Mouse (Mus musculus) C2C12 (cell line): ENCODE measurements at regions not wholly inside any gene's neighbourhood (a gene's known extent, or its start where the extent isn't known, plus 50 kb on each side); places are given as distances from the start of the nearest gene placed in this dataset.

Experiments used
- H3K27me3 ChIP-seq: one replicate; pipeline ENCODE4 v1.6.1; 2011; ENCODE audit not compliant: control insufficient read depth, insufficient read depth, insufficient read length
- H3K36me3 ChIP-seq: one replicate; pipeline ENCODE4 v1.6.1; 2011; ENCODE audit not compliant: control insufficient read depth, insufficient read depth
- H3K4me3 ChIP-seq: one replicate; pipeline ENCODE4 v1.5.1; 2011; ENCODE audit warnings: mild to moderate bottlenecking, control low read depth; ENCODE audit not compliant: poor library complexity, insufficient read depth, severe bottlenecking
- H3K79me2 ChIP-seq: one replicate; pipeline ENCODE4 v1.6.1; 2011; ENCODE audit not compliant: control insufficient read depth, insufficient read depth
- H3K79me3 ChIP-seq: one replicate; pipeline ENCODE4 v1.6.1; 2011; ENCODE audit warnings: low read depth, control low read depth
- H3ac ChIP-seq: one replicate; pipeline ENCODE3; 2011; ENCODE audit warnings: low read depth; ENCODE audit not compliant: control insufficient read depth, insufficient read length
- CEBPB ChIP-seq: IDR thresholded peaks from one replicate; pipeline ENCODE4 v1.6.1; 2011; ENCODE audit warnings: low read depth, mild to moderate bottlenecking, control low read depth, moderate library complexity
- CTCF ChIP-seq: IDR thresholded peaks from one replicate; pipeline ENCODE4 v1.5.1; 2011; ENCODE audit not compliant: control insufficient read depth, insufficient read depth, insufficient read length
- FOSL1 ChIP-seq: IDR thresholded peaks from one replicate; pipeline ENCODE4 v1.8.0; 2011; ENCODE audit warnings: mild to moderate bottlenecking, low read length; ENCODE audit not compliant: poor library complexity, insufficient read depth, severe bottlenecking
- MAX ChIP-seq: IDR thresholded peaks from one replicate; pipeline ENCODE4 v1.6.1; 2011; ENCODE audit warnings: mild to moderate bottlenecking, control low read depth
- MYOD1 ChIP-seq: IDR thresholded peaks from one replicate; pipeline ENCODE4 v1.6.1; 2011; ENCODE audit warnings: low read depth; ENCODE audit not compliant: control insufficient read depth, insufficient read length
- MYOG ChIP-seq: IDR thresholded peaks from one replicate; pipeline ENCODE4 v1.6.1; 2011; ENCODE audit not compliant: control insufficient read depth, insufficient read length; ENCODE audit errors: extremely low read depth
- USF1 ChIP-seq: IDR thresholded peaks from one replicate; pipeline ENCODE4 v1.6.1; 2011; ENCODE audit warnings: low read depth, mild to moderate bottlenecking, control low read depth, moderate library complexity

DNA sequence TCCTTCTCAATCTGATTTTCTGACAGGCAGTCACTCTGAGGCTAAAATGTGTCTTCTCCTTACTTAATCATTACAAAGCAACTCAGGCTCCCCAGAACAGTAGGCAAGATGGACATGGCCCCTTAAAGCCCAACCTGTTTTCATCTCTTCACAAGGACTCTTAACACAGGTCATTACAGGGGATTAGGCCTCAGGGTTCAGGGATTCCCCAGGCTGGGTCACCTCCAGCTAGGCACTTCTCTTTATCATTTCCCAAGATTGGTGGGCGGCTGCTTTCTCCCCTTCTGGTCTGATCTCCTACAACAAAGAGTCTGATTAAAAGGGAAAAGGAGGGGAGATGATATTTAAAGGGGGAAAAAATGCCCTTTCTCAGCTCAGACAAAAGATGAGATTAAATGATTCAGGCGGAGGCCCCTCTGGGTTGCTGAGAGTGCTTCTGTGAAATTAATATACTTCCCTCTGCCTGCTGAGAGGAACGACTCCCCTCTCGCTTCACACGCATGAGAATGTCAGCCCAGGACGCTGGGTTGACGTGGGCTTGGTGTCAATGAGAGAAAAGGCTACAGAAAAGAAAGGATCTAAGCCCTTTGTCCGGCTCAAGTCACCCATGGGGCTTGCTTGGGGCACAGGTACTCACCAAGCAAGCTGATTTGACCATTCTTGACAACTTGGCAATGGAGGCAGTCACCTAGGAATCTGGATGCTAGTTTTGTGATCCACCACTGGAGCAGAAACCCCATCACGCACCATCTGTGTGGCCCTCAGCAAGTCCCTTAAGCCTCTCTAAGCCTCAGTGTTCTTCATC lies 152.3 kb downstream of the Gsdmc2 start:
- TF ChIP-seq USF1 (no peak), MYOG (no peak), CTCF (no peak), MAX (no peak), FOSL1 (no peak), CEBPB (no peak), MYOD1 (no peak)
- H3K36me3 ChIP-seq: no peaks in the 10 kb centered on the region
- no peaks in the 10 kb centered on the region for H3K27me3 ChIP-seq
- H3ac ChIP-seq: no peak overlapping the region
- H3K4me3 ChIP-seq: no peak overlapping the region
- no peaks in the 10 kb centered on the region for H3K79me2 ChIP-seq
- H3K79me3 ChIP-seq: no peaks in the 10 kb centered on the region

- H3K4me3 ChIP-seq: no peak overlapping the region
- H3K36me3 ChIP-seq: no peaks in the 10 kb centered on the region
- no peaks in the 10 kb centered on the region for H3K79me3 ChIP-seq
- H3K79me2 ChIP-seq: no peaks in the 10 kb centered on the region
- TF ChIP-seq USF1 (no peak), MYOG (no peak), FOSL1 (no peak), CEBPB (no peak), MAX (no peak), CTCF (no peak), MYOD1 (no peak)
- no peak overlapping the region for H3ac ChIP-seq
- H3K27me3 ChIP-seq: no peaks in the 10 kb centered on the region
Measured at GRCm38 (mm10) chr15:63689788-63690575, 155.0 kb downstream of the Gsdmc2 start.

- no peaks in the 10 kb centered on the region for H3K27me3 ChIP-seq
- no peak for TF ChIP-seq MAX
- TF ChIP-seq CEBPB: no peak
- TF ChIP-seq CTCF: no peak
- TF ChIP-seq FOSL1: no peak
- no peak for TF ChIP-seq USF1
- TF ChIP-seq MYOD1: no peak
- TF ChIP-seq MYOG: no peak
Measured at GRCm38 (mm10) chr15:63687852-63688251, 157.1 kb downstream of the Gsdmc2 start.

DNA sequence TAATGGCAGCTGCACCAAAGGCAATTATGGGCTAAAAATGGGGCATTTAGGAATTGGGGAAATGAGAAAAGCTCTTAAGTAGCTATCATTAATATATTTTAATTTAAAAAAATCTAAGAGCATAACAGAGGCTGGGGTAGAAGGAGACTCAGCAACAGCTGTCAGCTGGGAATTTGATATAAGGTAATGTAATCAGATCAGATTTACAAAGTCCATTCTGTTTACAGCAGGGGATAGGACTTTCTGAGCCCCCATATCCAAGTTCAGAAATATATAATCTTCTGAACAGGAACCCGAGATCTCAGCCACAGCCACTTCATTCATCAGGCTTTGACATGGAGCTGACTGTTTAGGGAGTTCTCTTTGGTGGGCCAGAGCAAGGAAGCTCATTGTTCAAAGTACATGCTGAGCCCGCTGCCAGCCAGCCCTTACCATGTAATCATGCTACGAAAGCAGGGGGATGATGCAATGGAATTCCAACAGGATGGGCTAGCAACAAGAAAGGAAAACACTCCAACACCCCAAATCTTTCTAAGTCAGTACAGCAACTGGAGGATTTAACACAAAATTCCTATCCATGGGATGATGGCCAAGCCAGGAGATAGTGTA lies 157.9 kb downstream of the Gsdmc2 start:
- no peak overlapping the region for H3ac ChIP-seq
- no peaks in the 10 kb centered on the region for H3K79me3 ChIP-seq
- no peaks in the 10 kb centered on the region for H3K36me3 ChIP-seq
- H3K27me3 ChIP-seq: no peaks in the 10 kb centered on the region
- H3K4me3 ChIP-seq: no peak overlapping the region
- H3K79me2 ChIP-seq: no peaks in the 10 kb centered on the region
- TF ChIP-seq USF1: no peak
- TF ChIP-seq CTCF: no peak
- TF ChIP-seq FOSL1: no peak
- TF ChIP-seq CEBPB: no peak

More at GRCm38 (mm10) chr15:63687852-63688251, 157.1 kb downstream of the Gsdmc2 start:
- Histone ChIP-seq H3K36me3 (no peaks in the 10 kb centered on the region), H3K79me2 (no peaks in the 10 kb centered on the region), H3K4me3 (no peak overlapping the region), H3ac (no peak overlapping the region), H3K79me3 (no peaks in the 10 kb centered on the region)

- H3ac ChIP-seq: no peak overlapping the region
Measured at GRCm38 (mm10) chr15:63679984-63680925, 164.7 kb downstream of the Gsdmc2 start.

More at GRCm38 (mm10) chr15:63679984-63680925, 164.7 kb downstream of the Gsdmc2 start:
- Histone ChIP-seq H3K4me3 (no peak overlapping the region), H3K79me2 (no peaks in the 10 kb centered on the region), H3K79me3 (no peaks in the 10 kb centered on the region), H3K36me3 (no peaks in the 10 kb centered on the region), H3K27me3 (no peaks in the 10 kb centered on the region)
- TF ChIP-seq CTCF (no peak), CEBPB (no peak), MYOD1 (no peak), MAX (no peak), MYOG (no peak), USF1 (no peak), FOSL1 (no peak)
